Mouse (Mus musculus) gastrocnemius, postnatal 36 days (tissue): ENCODE measurements around the gene Ranbp3l. TPM values are rescaled to one million over a fixed set of nuclear protein-coding genes. Genes with fewer than 3 reads are reported as not detected.
"Not testable (repeated sequence)": the region's sequence is repeated elsewhere in the genome, so short reads cannot be mapped to it uniquely, and the experiment has no call there.

Experiments used
- DNase-seq, 2 experiments: peaks; one replicate each; pipeline ENCODE4 v3.0.0; 2022
- intact Hi-C: fragments of 180-260 bp; cut with DNase I; formaldehyde crosslinking; loops from one replicate; pipeline ENCODE4 v1.15.1; 2025
- long read RNA-seq, 2 experiments: library from polyadenylated mRNA; stranded (forward); transcript quantifications; one replicate each; pipeline ENCODE4 v2.0.0; 2021
- total RNA-seq, 2 experiments: library from RNA; stranded (reverse); gene quantifications; 2 replicates each; pipeline ENCODE4 v1.2.3; 2021

Ranbp3l gene
- under 1 TPM; 0.08 to 0.17 TPM for total RNA-seq
- long read RNA-seq, experiment 1, result 0 reads
- long read RNA-seq, experiment 2, result 0 reads

DNA sequence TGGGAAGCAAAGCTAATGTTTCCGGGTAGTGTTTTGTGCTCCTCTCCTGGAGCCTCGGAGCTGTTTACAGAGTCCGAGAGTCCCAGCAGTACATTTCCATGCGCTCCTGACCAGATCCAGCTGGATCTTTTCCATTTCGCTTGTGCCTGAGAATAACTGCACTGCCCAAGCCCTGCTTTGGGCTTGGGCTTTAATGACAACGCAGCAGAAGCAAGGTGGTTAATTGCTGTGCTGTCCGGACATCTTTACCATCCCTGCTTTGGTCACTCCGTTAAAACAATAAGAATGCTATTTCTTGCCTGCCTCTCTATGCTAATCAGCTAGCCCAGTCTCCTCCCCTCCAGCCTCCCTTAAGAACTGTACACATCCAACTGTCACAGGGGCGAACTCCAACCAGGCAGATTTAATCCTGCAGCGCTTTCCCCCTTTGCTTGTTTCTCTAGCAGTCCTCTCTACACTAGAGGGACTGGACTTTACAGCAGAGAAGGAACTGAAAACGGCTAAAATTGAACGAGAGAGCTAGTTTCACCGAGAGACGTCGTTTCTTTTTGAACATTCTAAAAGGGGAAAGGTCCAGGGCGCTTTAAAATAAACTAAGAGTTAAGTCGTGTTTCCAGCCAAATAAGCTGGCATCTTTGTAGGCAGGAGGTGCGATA is at the start of gene Ranbp3l:
TSS of gene Ranbp3l (plus strand) at position 377 of the 656 bp plus-strand sequence.
- intact Hi-C loops, result no loop called here
- no peak for DNase-seq

DNA sequence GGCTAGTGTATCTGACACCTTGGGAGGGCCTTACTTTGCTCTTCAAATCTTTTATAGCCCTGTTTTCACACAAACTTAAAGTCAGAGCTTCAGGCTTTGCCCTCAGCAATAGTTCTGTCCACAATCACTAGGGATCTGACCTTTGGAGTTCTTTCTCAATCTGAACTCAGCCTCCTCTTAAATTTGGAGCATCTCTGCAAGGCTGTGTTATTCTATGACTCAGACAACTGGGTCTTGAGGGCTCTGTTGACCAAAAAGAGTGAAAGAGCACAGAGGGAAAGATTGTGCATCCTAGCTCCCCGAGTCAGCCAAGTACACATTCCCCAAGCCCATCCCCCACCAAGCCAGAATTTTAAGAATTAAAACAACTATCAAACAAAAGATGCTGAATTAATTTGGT is 37.7 kb upstream of the Ranbp3l start:
- intact Hi-C loops, result no loop called here
- DNase-seq, result no peak

DNA sequence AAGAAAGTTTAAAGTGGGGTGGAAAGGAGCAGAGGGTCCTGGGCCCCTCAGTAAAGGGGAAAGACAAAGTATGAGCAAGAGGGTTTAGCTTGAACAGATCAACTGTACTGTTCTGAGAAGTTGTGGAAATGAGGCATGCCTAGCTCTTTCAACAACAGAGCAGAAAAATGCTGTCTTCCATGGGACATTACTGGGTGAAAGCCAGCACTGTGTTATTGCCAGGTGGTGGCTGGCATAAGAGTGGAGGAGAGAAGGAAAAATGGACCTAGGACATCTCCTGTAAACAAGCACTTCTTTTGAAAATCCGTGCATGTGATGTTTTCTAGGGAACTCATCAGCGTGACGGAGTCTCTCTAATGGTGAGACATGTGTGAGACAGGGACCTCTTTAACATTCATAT is 30.8 kb upstream of the Ranbp3l start:
- no peak for DNase-seq
- intact Hi-C loops, result no loop called here

DNA sequence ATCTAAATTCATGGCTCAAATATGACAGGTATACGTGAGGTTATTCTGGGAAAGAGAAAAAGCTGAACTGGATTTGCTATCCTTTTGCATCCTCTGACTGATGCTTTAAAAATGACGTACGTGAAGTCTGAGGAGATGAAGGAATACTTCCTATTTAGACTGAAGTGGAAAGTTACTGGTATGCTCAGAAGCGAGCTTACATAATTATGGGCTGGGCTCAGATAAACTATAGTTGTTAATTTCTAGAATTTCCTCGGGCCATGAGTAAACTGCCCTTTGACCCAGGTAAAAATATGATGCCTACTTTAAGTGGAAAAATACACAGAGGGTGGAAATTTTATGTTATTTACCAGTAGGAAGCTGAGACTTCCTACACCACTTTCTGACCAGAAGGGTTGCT is 26.9 kb upstream of the Ranbp3l start:
- no peak for DNase-seq
- intact Hi-C loops, result no loop called here

DNA sequence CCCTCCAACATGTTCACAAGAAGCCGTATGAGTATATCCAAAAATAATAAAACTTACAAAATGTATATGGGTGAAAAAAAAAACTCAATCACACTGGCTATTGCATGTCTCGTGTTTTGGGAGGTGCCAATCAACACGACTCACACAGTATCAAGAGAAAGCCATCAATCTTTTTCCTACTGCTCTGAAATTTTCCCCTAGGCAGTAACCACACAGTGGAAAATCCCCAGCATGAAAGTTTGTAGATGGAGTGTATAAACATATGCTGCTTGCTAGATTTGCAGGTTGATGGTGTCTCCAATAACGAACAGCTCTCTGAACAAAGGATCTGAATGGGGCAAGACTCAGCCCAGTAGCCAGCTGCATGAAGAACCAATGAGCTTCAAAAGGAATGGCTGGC is 16.9 kb upstream of the Ranbp3l start:
- intact Hi-C loops, result no loop called here
- DNase-seq, result no peak

DNA sequence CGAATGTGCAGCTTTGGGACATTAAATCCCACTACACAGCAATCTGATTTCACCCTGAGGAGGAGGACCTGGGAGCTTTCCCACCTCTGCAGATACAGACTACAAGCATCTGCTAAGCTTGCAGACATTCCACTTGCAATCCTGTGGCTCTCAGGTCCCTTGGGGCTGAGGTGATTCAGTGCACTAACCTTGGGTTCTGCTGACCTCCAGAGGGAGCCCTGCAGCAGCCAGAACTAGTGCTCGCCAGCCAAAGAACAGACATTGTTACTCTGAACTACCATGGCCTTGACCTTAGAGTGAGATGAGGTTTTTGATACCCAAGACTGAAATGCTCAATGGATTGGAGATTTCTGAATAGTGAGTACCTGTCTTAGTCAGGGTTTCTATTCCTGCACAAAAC is 4.4 kb upstream of the Ranbp3l start:
- intact Hi-C loops, result no loop called here
- DNase-seq, result no peak

DNA sequence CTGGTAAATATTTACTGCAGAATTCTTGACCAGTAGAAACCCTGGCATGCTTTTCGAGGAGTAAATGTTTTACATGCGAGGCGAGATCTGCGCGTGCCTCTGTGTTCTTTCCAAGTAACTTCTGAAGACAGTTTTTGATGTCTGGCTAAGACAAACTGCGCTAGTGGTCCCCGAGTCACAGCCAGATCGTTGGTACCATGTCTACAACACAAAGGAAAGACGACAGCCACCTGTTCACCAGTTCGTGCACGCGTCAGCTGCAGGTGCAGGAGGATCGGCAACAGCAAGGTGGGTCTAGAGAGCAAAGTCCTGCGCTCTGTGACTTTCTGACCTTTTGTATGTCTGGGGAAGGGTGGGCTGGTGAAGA is 463 bp downstream of the Ranbp3l start:
- intact Hi-C loops, result no loop called here
- no peak for DNase-seq

DNA sequence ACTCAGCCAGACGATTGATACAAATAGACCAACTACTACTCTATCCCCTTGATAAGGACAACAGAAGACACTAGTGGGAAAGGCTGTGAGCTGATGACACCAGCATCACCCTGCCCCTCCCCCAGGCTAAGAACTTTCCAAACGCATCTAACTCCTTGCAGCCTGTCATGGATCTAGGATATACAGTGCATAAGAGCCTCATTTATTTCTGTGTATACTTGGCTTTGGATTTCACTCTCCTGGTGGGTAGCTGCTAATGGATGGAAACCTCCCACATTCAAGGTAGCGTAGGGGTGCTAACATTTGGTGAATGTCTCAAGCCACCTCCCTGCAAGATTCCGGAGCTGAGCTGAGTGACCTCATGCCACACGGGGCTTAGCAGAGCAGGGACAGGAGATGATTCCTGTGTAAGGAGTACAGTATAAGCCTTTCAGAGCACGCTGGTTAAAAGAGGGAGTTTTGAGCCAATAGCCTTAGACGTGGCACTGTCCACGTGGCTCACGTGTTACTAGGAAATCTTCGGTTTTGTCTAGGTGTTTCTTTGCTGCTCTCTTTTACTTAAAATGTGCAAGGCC is 1.4 kb downstream of the Ranbp3l start:
- intact Hi-C loops, result no loop called here

DNA sequence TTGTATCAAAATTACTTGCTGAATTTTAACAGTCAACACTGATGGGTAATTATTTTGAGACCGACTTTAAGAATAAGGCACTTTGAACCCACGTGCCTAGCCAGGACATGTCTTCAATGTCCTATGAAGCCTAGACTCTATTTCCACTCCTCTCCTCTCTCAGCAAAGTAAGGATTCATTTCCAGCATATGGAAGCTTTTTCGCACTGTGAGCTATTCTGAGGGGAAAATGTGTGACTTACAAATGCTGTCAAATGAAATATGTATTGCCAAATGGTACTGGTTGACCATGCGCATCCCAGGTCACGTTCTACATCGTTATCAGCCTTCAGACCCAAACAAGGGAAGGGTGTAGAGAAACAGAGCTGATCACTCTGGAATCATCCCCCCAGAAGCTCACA is 23.5 kb downstream of the Ranbp3l start:
- DNase-seq, result no peak
- intact Hi-C loops, result no loop called here

More for the DNA sequence above, 1.4 kb downstream of the Ranbp3l start:
- no peak for DNase-seq

DNA sequence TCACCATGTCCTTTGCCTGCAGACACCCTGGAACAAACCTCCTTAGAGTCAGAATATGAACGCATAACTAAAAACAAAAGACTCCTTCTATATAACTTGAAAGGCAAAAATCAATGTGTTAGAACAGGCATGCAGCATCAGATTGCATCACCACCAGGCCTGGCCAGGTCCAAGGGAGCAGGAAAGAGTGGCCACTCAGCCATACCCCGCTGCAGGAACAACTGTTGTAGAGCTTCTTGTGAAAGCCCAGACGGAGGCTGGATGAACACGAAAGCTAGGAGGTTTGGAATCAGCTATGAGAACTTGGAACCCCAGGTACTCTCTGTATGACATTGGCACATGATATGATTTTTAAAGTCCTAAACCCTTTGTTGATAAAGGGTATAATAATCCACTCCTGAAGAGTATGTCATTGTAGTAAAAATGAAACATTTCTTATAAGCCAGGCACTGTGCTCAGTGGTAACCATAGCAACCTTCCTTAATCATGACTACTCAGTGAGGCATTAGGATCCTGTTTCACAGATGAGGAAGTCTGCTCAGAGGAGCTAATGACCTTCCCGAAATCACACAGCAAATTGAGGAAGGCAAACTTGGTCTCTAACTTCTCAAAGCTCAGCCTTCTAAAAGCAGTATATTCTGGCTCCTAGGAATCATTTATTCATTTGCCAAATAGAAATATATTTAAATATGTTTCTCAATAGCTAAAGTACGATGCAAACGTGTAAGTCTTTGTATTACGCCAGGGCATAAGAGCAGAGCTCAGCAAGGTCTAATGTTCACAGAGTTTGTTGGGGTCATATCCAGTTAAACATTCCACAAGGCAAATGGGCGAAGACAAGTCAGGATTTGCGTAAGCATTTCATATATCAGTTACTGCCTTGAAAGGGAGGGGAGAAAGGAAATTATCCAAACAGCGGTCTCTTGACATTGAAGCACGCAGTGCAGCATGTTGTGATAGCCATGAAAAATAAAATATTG is 24.4 kb downstream of the Ranbp3l start:
- intact Hi-C loops, result no loop called here
- no peak for DNase-seq

DNA sequence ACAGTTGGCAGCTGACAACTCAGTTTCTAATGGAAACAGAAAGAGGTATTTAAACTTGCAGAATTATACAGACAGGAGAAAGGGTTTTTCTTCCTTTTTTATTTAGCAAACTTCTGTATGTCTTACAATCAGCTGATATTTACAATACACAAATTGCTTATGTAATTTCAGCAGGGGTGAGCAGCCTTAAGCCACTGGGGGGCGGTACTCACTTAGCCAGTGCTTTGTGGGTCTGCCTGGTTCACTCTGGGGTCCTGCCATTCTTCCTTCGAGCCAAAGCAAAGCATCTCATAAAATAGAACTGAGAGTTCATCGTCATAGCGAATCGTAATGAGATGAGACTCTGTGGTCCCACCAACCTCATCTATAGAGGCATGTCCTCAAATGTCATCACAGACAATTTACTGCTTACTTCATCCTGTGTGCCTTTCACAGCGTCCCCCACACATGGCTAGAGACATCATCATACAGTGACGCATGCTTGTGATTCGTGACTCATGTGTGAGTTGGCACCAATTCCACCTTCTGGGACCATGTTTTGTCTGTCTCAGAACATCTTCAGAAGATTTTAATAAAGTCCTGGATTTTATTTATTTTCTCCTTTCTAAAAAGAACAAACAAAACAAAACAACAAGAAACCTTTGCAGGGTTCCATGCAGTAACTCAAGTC is 27.0 kb downstream of the Ranbp3l start:
- intact Hi-C loops, result no loop called here
- DNase-seq, result no peak

DNA sequence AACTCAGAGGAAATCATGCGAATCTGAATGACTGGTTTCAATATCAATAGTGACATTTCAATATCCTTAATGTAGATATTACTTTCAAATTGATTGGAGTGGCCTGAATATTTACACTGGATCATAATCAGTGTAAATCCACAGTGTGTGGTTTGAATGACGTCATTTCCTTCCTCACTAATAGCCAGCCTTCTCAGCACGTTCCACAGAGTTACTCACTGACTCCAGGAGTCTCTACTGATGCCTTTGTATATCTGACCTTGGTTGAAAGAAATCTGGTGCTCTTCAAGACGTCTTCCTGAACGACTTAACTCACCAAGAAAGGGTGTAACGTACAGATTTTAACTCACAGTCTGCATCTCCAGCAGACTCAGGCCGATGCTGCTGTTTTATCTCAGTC is 27.7 kb downstream of the Ranbp3l start:
- intact Hi-C loops, result no loop called here
- DNase-seq, result no peak

DNA sequence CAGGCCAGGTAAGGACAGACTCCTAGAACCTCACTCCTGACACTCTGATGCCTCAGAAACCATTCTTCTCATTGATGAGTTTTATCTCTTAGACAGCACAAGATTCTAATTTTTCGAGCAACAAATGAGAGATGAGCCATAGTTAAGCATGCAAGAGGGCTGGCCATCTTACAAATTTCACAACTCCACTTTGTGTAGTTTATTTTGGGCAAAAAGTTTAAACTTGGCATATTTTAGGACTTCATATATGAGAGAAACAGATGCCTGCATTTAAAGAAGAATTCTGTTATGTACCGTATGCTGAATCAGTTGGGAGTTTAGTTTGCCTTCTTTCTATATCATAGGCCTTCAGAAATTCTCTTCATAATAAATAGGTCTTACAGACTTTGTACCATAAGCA is 35.0 kb downstream of the Ranbp3l start:
- intact Hi-C loops, result no loop called here
- DNase-seq, result no peak

DNA sequence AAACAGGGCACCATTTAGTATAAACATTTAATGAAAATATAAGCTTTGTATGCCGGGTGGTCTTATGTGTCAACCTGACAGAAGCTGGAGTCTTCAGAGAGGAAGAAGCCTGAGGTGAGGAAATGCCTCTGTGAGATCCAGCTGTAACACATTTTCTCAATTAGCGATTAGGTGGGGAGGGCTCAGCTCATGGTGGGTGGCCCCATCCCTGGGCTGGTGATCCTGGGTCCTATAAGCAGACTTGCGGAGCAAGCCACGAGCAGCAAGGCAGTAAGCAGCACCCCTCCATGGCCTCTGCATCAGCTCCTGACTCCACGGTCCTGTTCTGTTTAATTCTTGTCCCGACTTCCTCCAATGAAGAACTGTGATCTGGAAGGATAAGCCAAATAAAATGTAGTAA is 41.4 kb downstream of the Ranbp3l start:
- DNase-seq, result no peak
- intact Hi-C loops, result no loop called here

DNA sequence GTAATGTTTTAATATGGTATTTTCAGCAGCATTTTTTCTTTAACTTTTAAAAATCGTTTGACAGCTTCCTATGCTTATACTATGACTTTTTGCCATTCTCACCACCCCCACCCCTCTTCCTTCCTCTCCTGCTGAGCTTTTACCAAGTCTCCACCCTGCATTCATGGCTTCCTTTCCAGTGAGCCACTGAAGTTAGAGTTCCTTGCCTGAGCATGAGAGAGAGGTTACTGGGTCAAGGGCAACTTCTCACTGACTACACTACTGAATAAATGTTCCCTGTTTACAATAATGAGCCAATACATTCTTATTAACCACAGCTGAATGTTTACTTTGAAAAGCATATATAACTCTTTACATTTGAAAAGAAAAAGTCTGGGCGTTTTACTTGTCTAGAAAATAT is 46.8 kb downstream of the Ranbp3l start:
- DNase-seq, result no peak
- intact Hi-C loops, result no loop called here

DNA sequence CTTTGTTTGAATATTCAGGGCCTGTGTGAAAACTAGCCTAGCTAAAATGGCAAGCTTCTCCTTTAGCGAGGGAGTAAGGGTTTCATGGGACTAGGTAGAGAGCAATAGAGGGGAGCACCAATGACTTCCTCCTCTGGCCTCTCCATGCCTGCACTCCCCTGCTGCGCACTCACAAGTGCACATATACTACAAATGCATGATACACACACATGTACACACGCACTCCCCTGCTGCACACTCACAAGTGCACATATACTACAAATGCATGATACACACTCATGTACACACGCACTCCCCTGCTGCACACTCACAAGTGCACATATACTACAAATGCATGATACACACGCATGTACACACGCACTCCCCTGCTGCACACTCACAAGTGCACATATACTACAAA is 47.7 kb downstream of the Ranbp3l start:
- intact Hi-C loops, DNase-seq: not testable (repeated sequence)

DNA sequence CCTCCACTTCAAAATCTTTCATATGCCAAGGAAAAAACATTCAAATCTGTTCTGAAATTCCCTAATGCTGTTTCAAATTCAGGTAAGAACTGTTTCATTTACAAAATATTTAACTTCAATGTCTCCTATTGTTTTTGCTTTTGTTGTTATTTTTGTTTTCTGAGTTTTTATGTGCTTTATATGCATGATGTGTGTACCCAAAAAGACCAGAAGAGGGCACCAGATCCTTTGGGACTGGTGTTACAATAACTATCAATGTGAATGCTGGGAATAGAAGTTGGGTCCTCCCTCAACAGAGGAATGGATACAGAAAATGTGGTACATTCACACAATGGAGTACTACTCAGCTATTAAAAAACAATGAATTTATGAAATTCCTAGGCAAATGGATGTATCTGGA is 88.0 kb downstream of the Ranbp3l start:
- no peak for DNase-seq
- intact Hi-C loops, result no loop called here

DNA sequence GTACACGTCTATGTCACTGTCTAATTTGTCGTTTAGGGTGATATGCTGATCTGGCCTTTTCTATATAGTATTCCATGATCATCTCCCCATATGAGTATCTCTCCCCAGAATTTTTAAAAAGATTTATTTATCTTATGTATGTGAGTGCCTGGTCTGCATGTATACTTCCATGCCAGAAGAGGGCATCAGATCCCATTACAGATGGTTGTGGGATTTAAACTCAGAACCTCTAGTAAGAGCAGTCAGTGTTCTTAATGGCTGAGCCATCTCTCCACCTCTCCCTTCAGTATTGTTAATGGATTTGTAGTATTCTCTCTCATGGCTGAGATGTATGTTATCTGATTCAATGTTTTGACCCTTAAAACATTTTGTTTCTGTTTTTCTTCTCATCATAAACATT is 92.1 kb downstream of the Ranbp3l start:
- intact Hi-C loops, result no loop called here
- no peak for DNase-seq

DNA sequence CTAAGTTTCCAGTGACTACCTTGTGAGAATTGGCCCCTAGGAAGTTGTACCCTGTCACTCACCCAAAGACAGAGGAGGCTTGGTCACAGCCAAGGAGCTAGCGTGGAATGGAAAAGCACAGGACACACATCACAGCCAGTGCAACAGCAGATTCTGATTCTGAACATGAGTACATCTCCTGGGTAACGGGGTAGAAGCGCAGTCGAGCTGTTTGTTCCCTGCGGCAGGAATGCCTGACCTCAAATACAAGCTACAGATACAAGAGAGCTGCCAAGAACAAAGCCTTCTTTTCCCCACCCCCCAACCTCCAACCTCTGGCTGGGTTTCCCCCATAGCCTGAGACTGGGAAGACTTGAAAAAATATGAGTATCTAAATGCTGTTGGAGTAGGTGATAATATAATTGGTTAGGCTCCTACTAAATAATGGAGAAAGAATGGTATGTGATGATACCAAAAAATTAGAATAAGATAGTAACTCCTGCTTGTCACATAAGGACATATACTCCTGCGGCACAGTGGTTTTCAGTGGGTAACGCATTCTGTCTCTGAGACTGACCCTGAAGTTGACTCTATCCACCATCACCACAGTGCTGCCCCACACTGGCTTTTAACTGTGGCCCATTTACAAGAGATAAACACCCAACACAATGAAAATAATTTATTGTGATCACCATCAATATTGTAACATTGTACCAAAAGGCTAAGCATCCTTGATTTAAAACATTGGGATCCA is 93.6 kb downstream of the Ranbp3l start:
- DNase-seq, result no peak
- intact Hi-C loops, result no loop called here

DNA sequence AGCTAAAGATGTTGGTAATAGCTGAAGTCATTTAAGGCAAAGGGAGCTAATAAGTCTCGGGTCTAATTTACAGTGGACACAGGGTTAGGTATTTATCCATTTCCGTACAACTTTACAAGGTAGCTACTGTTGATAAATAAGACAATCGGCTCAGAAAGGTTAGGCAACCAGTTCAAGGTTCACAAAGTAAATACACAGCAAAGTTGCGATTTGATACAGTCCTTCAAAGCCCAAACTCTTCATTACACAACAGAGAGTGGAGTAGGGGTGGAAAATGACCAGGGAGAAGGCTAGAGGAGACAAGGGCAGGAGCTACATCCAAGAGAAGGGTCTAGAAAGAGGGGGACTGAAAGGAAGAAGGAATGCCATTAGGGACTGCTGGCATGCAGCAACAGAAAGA is 101.1 kb downstream of the Ranbp3l start:
- no peak for DNase-seq
- intact Hi-C loops, result no loop called here
